Mouse (Mus musculus): ENCODE data around the gene Inca1.

DNA sequence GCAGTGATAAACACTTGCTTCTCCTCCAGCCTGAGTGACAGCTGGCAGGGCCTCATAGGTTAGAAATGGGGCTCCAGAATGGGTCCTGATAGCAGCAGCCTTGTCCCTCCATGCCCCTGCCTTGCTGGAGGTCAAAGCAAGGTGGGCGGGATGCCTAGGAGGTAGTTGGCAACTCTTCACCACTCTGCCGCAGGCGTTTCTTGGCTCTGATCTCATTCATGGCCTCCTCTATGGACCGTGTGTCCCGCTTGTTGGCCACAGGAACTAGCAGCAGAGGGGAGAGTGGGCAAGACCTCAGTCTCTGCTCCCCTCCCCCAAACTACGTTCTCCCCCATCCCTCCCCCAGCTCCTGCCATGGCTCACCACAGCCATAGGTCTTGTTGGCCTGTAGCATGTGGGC, 36.0 kb downstream of the Inca1 start:
- TF ChIP-seq CTCF (IDR thresholded peaks at IDR 0.05; ENCODE audit: extremely low read depth, insufficient read depth, low read length), result no peak
- TF ChIP-seq POLR2A (IDR thresholded peaks at IDR 0.05; ENCODE audit: extremely low read depth, insufficient read depth, low read length), result no peak

All from cortical plate, adult 2 months (tissue).